Mouse (Mus musculus): Measurements from ENCODE around the gene Jam2.

DNA sequence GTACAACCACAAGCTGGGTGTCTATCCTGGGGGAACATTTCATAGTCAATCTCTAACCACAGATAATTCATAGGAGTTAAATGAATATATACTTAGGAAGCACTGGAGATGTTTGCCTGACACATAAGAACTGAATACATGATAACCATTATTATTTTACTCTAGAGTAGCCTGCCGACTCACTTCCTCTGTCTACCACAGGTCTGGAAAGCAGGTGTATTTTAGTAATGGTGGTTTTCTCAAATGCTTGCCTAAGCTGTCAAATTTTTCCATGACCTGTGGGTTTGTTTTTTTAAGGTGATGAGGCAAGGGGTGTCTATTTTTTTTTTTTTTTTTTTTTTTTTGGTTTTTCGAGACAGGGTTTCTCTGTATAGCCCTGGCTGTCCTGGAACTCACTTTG, 26.1 kb downstream of the Jam2 start:
- TF ChIP-seq CTCF (IDR thresholded peaks at IDR 0.05; ENCODE audit: low read depth, low read length), result no peak
- no peak for TF ChIP-seq POLR2A (IDR thresholded peaks at IDR 0.05; ENCODE audit: borderline replicate concordance, low read depth, low read length)

All from bone marrow macrophage, adult 2 months (primary cell).